Comparison of ENCODE assay signal across 17 mouse cellular contexts in the genomic region with DNA sequence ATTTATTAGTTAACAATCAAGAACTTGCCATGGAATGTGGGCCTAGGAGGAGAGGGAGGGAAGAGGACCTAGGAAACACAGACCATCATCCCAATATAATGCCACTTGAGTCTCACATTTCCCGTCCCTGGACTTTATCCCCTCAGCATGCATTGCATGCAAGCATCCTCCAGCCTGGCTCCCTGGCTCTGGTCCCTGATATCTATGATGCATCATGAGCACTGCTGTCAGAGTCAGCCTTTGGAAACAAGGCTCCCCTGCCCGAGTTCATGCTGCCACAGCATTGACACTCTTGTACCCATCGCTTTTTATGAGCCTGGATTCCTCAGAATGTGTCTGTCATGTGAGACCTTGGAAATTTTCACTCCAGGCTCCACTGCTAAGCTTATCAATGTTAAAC. TPM values are rescaled to one million over a fixed set of nuclear protein-coding genes. Genes with fewer than 3 reads are reported as not detected.
"Had no signal": no experiment of that assay in that cellular context is flagged by ENCODE, and none has a peak within 500 bp of the region (broad histone marks: within the 10 kb centered on the region; RNA-seq: fewer than 3 reads in every experiment).

No protein-coding gene starts in this region.

- DNase-seq: heart, postnatal 10 days; heart, postnatal 14 days; heart, postnatal 36 days; heart, postnatal 4 days; kidney, adult 11 months; kidney, adult 18-20 months; kidney, adult 2 months; kidney, adult 8-10 months; kidney, adult 9 months; kidney, postnatal 10 days; kidney, postnatal 14 days; kidney, postnatal 25 days; kidney, postnatal 36 days; kidney, postnatal 4 days; layer of hippocampus, adult 9-11 months; layer of hippocampus, postnatal 36 days had no signal

RNA-seq across cellular contexts. Expression of a gene that starts 43.4 kb away (rescaled TPM):
- total RNA-seq: hematopoietic stem cell, adult 5-6 weeks had no signal
